Mouse (Mus musculus): ENCODE measurements around the gene Ylpm1. TPM values are rescaled to one million over a fixed set of nuclear protein-coding genes. Genes with fewer than 3 reads are reported as not detected.

Gene Ylpm1
- polyA plus RNA-seq, 2 experiments, result 40.9 to 50.9 TPM

DNA sequence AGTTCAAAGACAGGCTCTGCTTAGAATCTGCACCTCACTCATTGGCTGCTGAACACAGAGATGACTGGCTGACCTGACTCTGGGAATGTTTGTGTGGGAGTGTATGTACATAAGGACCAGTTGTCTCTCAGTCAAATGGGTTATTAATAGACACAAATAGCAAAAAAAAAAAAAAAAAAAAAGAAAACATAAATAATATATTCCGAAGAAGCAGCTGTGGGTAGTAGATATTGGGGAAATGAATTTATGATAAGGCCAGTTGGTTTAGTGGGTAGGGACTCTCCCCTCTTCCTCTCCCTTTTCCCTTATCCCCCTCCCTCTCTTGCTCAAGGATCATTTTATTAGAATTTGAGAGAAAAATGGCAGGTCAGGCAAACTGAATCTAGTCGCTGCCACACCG is 117.8 kb downstream of the Ylpm1 start:
- no peak overlapping the region for H3K9ac ChIP-seq (ENCODE audit: low read depth, low read length, severe bottlenecking)
- no peak overlapping the region for H3K27ac ChIP-seq (replicated peaks; ENCODE audit: low read depth, low read length)
- H3K9me3 ChIP-seq (ENCODE audit: control insufficient read depth, low read length), result no peaks in the 10 kb centered on the region
- H3K4me2 ChIP-seq (replicated peaks; ENCODE audit: low read depth, low read length, severe bottlenecking), result no peak overlapping the region
- peaks cover 18% of the 10 kb centered on the region for H3K4me1 ChIP-seq (ENCODE audit: control insufficient read depth, insufficient read depth, low read length)
- H3K27me3 ChIP-seq (ENCODE audit: control insufficient read depth, insufficient read depth, low read length), result no peaks in the 10 kb centered on the region
- peaks cover 44% of the 10 kb centered on the region for H3K36me3 ChIP-seq (ENCODE audit: control insufficient read depth, insufficient read depth, low read length)
- no peak overlapping the region for H3K4me3 ChIP-seq (replicated peaks; ENCODE audit: low read length)
- DNase-seq (ENCODE audit: low spot score) (no peak), ATAC-seq (ENCODE audit: low FRiP score, low read depth) (no peak)
- 93% methylated on average over 3 of the region's 3 CpGs for WGBS
- no peak for TF ChIP-seq POLR2A (IDR thresholded peaks at IDR 0.05; ENCODE audit: borderline replicate concordance, extremely low read depth, insufficient read depth, insufficient read length)

DNA sequence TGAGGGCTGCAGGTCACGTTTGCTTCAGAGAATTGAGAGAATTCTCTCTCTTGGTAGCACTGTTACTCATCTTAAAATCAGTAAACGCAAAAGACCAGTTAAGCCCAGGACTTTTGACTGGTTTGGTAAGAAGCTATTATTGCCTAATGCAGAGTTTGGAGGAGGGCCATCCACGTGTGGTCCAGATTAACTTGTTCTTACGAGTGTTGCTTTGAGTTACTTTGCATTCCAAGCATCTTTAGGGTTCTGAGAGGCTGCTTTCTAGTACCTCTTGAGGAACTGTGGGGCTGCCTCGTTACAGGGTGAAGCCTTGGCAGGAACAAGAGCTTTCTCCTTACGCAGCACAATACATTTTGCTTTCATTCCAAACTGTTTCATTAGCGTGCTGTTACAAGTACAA is 119.6 kb downstream of the Ylpm1 start:
- 64% methylated on average over 7 of the region's 7 CpGs for WGBS
- peaks cover 12% of the 10 kb centered on the region for H3K4me1 ChIP-seq (ENCODE audit: control insufficient read depth, insufficient read depth, low read length)
- no peak for ATAC-seq (ENCODE audit: low FRiP score, low read depth)
- DNase-seq (ENCODE audit: low spot score), result no peak
- H3K9ac ChIP-seq (ENCODE audit: low read depth, low read length, severe bottlenecking), result no peak overlapping the region
- peaks cover 59% of the 10 kb centered on the region for H3K36me3 ChIP-seq (ENCODE audit: control insufficient read depth, insufficient read depth, low read length)
- no peaks in the 10 kb centered on the region for H3K27me3 ChIP-seq (ENCODE audit: control insufficient read depth, insufficient read depth, low read length)
- no peak overlapping the region for H3K4me3 ChIP-seq (replicated peaks; ENCODE audit: low read length)
- no peaks in the 10 kb centered on the region for H3K9me3 ChIP-seq (ENCODE audit: control insufficient read depth, low read length)
- no peak for TF ChIP-seq POLR2A (IDR thresholded peaks at IDR 0.05; ENCODE audit: borderline replicate concordance, extremely low read depth, insufficient read depth, insufficient read length)
- H3K27ac ChIP-seq (replicated peaks; ENCODE audit: low read depth, low read length), result no peak overlapping the region
- H3K4me2 ChIP-seq (replicated peaks; ENCODE audit: low read depth, low read length, severe bottlenecking), result no peak overlapping the region

Other genes starting within 250 kb of the Ylpm1 start
- gene Npc2, start 223.2 kb upstream of the Ylpm1 start, polyA plus RNA-seq (2012; rRNA removed), result 76.2 and 87.7 TPM in 2 replicates
- gene Npc2, start 223.2 kb upstream of the Ylpm1 start, polyA plus RNA-seq (2014; fragmentation: Nextera tagmentation; extraction: Ambion mirVana), result 65.1 and 73.4 TPM in 2 replicates
- gene Isca2, start 223.1 kb upstream of the Ylpm1 start, polyA plus RNA-seq (2012; rRNA removed), result 108 TPM in 2 replicates
- gene Isca2, start 223.1 kb upstream of the Ylpm1 start, polyA plus RNA-seq (2014; fragmentation: Nextera tagmentation; extraction: Ambion mirVana), result 138 and 145 TPM in 2 replicates
- gene Ltbp2, start 119.8 kb upstream of the Ylpm1 start, polyA plus RNA-seq (2012; rRNA removed), result 12.3 and 17.1 TPM in 2 replicates
- gene Ltbp2, start 119.8 kb upstream of the Ylpm1 start, polyA plus RNA-seq (2014; fragmentation: Nextera tagmentation; extraction: Ambion mirVana), result 4.4 and 5.2 TPM in 2 replicates
- 78.9 and 132 TPM in 2 replicates for gene Fcf1, start 25.4 kb upstream of the Ylpm1 start, polyA plus RNA-seq (2012; rRNA removed)
- 138 and 141 TPM in 2 replicates for gene Fcf1, start 25.4 kb upstream of the Ylpm1 start, polyA plus RNA-seq (2014; fragmentation: Nextera tagmentation; extraction: Ambion mirVana)
- 24.5 and 28.9 TPM in 2 replicates for gene Arel1, start 25.4 kb upstream of the Ylpm1 start, polyA plus RNA-seq (2012; rRNA removed)
- 13.9 and 16.6 TPM in 2 replicates for gene Arel1, start 25.4 kb upstream of the Ylpm1 start, polyA plus RNA-seq (2014; fragmentation: Nextera tagmentation; extraction: Ambion mirVana)
- gene Prox2, start 114.4 kb downstream of the Ylpm1 start, polyA plus RNA-seq (2012; rRNA removed), result 2.4 and 2.5 TPM in 2 replicates
- gene Prox2, start 114.4 kb downstream of the Ylpm1 start, polyA plus RNA-seq (2014; fragmentation: Nextera tagmentation; extraction: Ambion mirVana), result 3.2 and 3.9 TPM in 2 replicates
- gene Dlst, start 114.5 kb downstream of the Ylpm1 start, polyA plus RNA-seq (2012; rRNA removed), result 155 and 168 TPM in 2 replicates
- gene Dlst, start 114.5 kb downstream of the Ylpm1 start, polyA plus RNA-seq (2014; fragmentation: Nextera tagmentation; extraction: Ambion mirVana), result 95.7 and 99.0 TPM in 2 replicates
- 0.37 and 0.43 TPM in 2 replicates for gene Rps6kl1, start 154.9 kb downstream of the Ylpm1 start, polyA plus RNA-seq (2012; rRNA removed)
- gene Rps6kl1, start 154.9 kb downstream of the Ylpm1 start, polyA plus RNA-seq (2014; fragmentation: Nextera tagmentation; extraction: Ambion mirVana), result 0.39 and 0.50 TPM in 2 replicates
- 10.0 and 10.3 TPM in 2 replicates for gene Pgf, start 181.5 kb downstream of the Ylpm1 start, polyA plus RNA-seq (2012; rRNA removed)
- gene Pgf, start 181.5 kb downstream of the Ylpm1 start, polyA plus RNA-seq (2014; fragmentation: Nextera tagmentation; extraction: Ambion mirVana), result 14.6 and 16.1 TPM in 2 replicates
- gene Eif2b2, start 223.2 kb downstream of the Ylpm1 start, polyA plus RNA-seq (2012; rRNA removed), result 109 and 128 TPM in 2 replicates
- 78.2 and 79.6 TPM in 2 replicates for gene Eif2b2, start 223.2 kb downstream of the Ylpm1 start, polyA plus RNA-seq (2014; fragmentation: Nextera tagmentation; extraction: Ambion mirVana)

Data from limb, embryonic 14.5 days (tissue).